Mouse (Mus musculus) forebrain, postnatal 0 days (tissue): ENCODE measurements around the gene Dab2ip. TPM values are rescaled to one million over a fixed set of nuclear protein-coding genes. Genes with fewer than 3 reads are reported as not detected.

ENCODE experiments used
- ATAC-seq: fragments of 200-750 bp; cut with Nextera tagmentation; 2 replicates; pipeline ENCODE4 v1.8.0; 2017; ENCODE audit warnings: mild to moderate bottlenecking, moderate library complexity
- DNase-seq: peaks from one replicate; pipeline ENCODE4 v3.0.0-alpha.2; 2015
- H3K27ac ChIP-seq: fragments of 300-500 bp; sonication (generic); 2 replicates; pipeline ENCODE4 v1.5.1; 2014; ENCODE audit warnings: low read depth, mild to moderate bottlenecking, antibody characterized with exemption, low read length, moderate library complexity, mixed read lengths
- H3K27me3 ChIP-seq: fragments of 300-500 bp; sonication (generic); 2 replicates; pipeline ENCODE4 v1.6.1; 2014; ENCODE audit warnings: mild to moderate bottlenecking, low read length, mixed read lengths; ENCODE audit not compliant: insufficient read depth
- H3K36me3 ChIP-seq: fragments of 300-500 bp; sonication (generic); 2 replicates; pipeline ENCODE4 v1.6.1; 2014; ENCODE audit warnings: mild to moderate bottlenecking, moderate library complexity; ENCODE audit not compliant: insufficient read depth
- H3K4me1 ChIP-seq: fragments of 300-500 bp; sonication (generic); 2 replicates; pipeline ENCODE4 v1.6.1; 2014; ENCODE audit warnings: antibody characterized with exemption; ENCODE audit not compliant: insufficient read depth
- H3K4me2 ChIP-seq: fragments of 300-500 bp; sonication (generic); 2 replicates; pipeline ENCODE4 v1.6.1; 2014; ENCODE audit warnings: low read depth, mild to moderate bottlenecking, moderate library complexity
- H3K4me3 ChIP-seq: fragments of 300-500 bp; sonication (generic); 2 replicates; pipeline ENCODE4 v1.5.1; 2014; ENCODE audit warnings: low read depth, low read length, mixed read lengths
- H3K9ac ChIP-seq: fragments of 300-500 bp; sonication (generic); 2 replicates; pipeline ENCODE4 v1.6.1; 2014; ENCODE audit warnings: mild to moderate bottlenecking
- H3K9me3 ChIP-seq: fragments of 300-500 bp; sonication (generic); 2 replicates; pipeline ENCODE4 v1.6.1; 2016; ENCODE audit warnings: low read length
- CTCF ChIP-seq: sonication (generic); IDR thresholded peaks from 2 replicates; pipeline ENCODE4 v1.5.1; 2016; ENCODE audit warnings: antibody characterized with exemption, control low read depth, low read depth
- whole genome bisulfite sequencing: fragments of 180-500 bp; shearing (Covaris S2); extraction: QIAGEN DNeasy Blood & Tissue Kit; methylation state at CpG from one replicate; pipeline ENCODE4 v1.1.7; 2014; 5-methylcytosine and 5-hydroxymethylcytosine counted together
- polyA plus RNA-seq: library from polyadenylated mRNA; unstranded; fragments of >200 nt; fragmentation: Nextera tagmentation; extraction: Ambion mirVana; gene quantifications from 2 replicates; pipeline ENCODE4 v1.2.1, GENCODE M21; 2015
- total RNA-seq: library from RNA; depleted of rRNA; stranded (reverse); fragments of >200 nt; gene quantifications from 2 replicates; pipeline ENCODE4 v1.2.3, GENCODE M21; 2014

The Dab2ip gene
- total and polyA plus RNA-seq, 2 experiments from 2014 or later = 65.4 to 119 TPM

GRCm38 (mm10) chr2:35627298-35627898 lies 69.3 kb downstream of the Dab2ip start:
- DNase-seq (no peak), ATAC-seq (peak; percentile 13; the same call in 1 of the 2 replicates)
- Histone ChIP-seq H3K9ac (no peak overlapping the region), H3K4me2 (no peak overlapping the region), H3K27me3 (no peaks in the 10 kb centered on the region), H3K9me3 (no peaks in the 10 kb centered on the region), H3K4me3 (no peak overlapping the region), H3K4me1 (peaks cover 12% of the 10 kb centered on the region; the same call in 1 of the 2 replicates), H3K36me3 (no peaks in the 10 kb centered on the region), H3K27ac (peak overlapping the region; percentile 29; the same call in 1 of the 2 replicates)
- TF ChIP-seq CTCF = no peak
- 47% methylated on average over 11 of the region's 11 CpGs for WGBS

- H3K4me2 ChIP-seq = no peak overlapping the region
- no peak overlapping the region for H3K9ac ChIP-seq
- WGBS = 35% methylated on average over 7 of the region's 7 CpGs
- no peaks in the 10 kb centered on the region for H3K27me3 ChIP-seq
- no peak for DNase-seq
- no peak for TF ChIP-seq CTCF
- peak; percentile 5; the same call in 1 of the 2 replicates for ATAC-seq
- no peak overlapping the region for H3K4me3 ChIP-seq
- H3K36me3 ChIP-seq = no peaks in the 10 kb centered on the region
- no peaks in the 10 kb centered on the region for H3K9me3 ChIP-seq
- peaks cover 12% of the 10 kb centered on the region; the same call in 1 of the 2 replicates for H3K4me1 ChIP-seq
- no peak overlapping the region for H3K27ac ChIP-seq
These were observed 70.0 kb downstream of the Dab2ip start for GRCm38 (mm10) chr2:35628052-35628451.

- Histone ChIP-seq H3K4me2 (no peak overlapping the region), H3K9ac (no peak overlapping the region), H3K9me3 (no peaks in the 10 kb centered on the region), H3K27ac (no peak overlapping the region), H3K36me3 (no peaks in the 10 kb centered on the region), H3K27me3 (no peaks in the 10 kb centered on the region), H3K4me3 (no peak overlapping the region), H3K4me1 (peaks cover 12% of the 10 kb centered on the region; the same call in 1 of the 2 replicates)
- ATAC-seq = 0 out of 2 replicates have a peak, but pooled peaks have one; percentile 23
- 79% methylated on average over 4 of the region's 4 CpGs for WGBS
- no peak for DNase-seq
- no peak for TF ChIP-seq CTCF
These were observed 70.6 kb downstream of the Dab2ip start for GRCm38 (mm10) chr2:35628656-35629055.

- peaks cover 12% of the 10 kb centered on the region; the same call in 1 of the 2 replicates for H3K4me1 ChIP-seq
- H3K9ac ChIP-seq = no peak overlapping the region
- no peak overlapping the region for H3K4me3 ChIP-seq
- H3K36me3 ChIP-seq = no peaks in the 10 kb centered on the region
- H3K27me3 ChIP-seq = no peaks in the 10 kb centered on the region
- H3K27ac ChIP-seq = no peak overlapping the region
- no peak for DNase-seq
- ATAC-seq = no peak
- 91% methylated on average over 5 of the region's 8 CpGs for WGBS
- H3K4me2 ChIP-seq = no peak overlapping the region
- no peaks in the 10 kb centered on the region for H3K9me3 ChIP-seq
- no peak for TF ChIP-seq CTCF
These were observed 71.1 kb downstream of the Dab2ip start for GRCm38 (mm10) chr2:35629126-35629525.

- Histone ChIP-seq H3K4me1 (peaks cover 5% of the 10 kb centered on the region), H3K36me3 (no peaks in the 10 kb centered on the region), H3K9ac (no peak overlapping the region), H3K4me2 (no peak overlapping the region), H3K9me3 (no peaks in the 10 kb centered on the region), H3K27me3 (no peaks in the 10 kb centered on the region), H3K27ac (no peak overlapping the region), H3K4me3 (no peak overlapping the region)
- 90% methylated on average over 4 of the region's 4 CpGs for WGBS
- DNase-seq (no peak), ATAC-seq (no peak)
- no peak; the same call in 1 of the 2 replicates for TF ChIP-seq CTCF
These were observed 75.3 kb downstream of the Dab2ip start for GRCm38 (mm10) chr2:35633392-35633791.

- DNase-seq (no peak), ATAC-seq (no peak)
- H3K4me3 ChIP-seq = no peak overlapping the region
- no peak overlapping the region for H3K9ac ChIP-seq
- no peak overlapping the region for H3K27ac ChIP-seq
- no peaks in the 10 kb centered on the region for H3K9me3 ChIP-seq
- TF ChIP-seq CTCF = no peak
- H3K27me3 ChIP-seq = no peaks in the 10 kb centered on the region
- H3K36me3 ChIP-seq = no peaks in the 10 kb centered on the region
- no peak overlapping the region for H3K4me2 ChIP-seq
- 85% methylated on average over 4 of the region's 4 CpGs for WGBS
- H3K4me1 ChIP-seq = peaks cover 8% of the 10 kb centered on the region
These were observed 76.9 kb downstream of the Dab2ip start for GRCm38 (mm10) chr2:35634963-35635362.

GRCm38 (mm10) chr2:35635541-35635940 lies 77.5 kb downstream of the Dab2ip start:
- no peaks in the 10 kb centered on the region for H3K9me3 ChIP-seq
- H3K4me2 ChIP-seq = no peak overlapping the region
- no peak overlapping the region for H3K9ac ChIP-seq
- H3K4me3 ChIP-seq = no peak overlapping the region
- DNase-seq = no peak
- peaks cover 8% of the 10 kb centered on the region for H3K4me1 ChIP-seq
- WGBS = 74% methylated on average over 4 of the region's 4 CpGs
- no peaks in the 10 kb centered on the region for H3K36me3 ChIP-seq
- no peak for ATAC-seq
- no peaks in the 10 kb centered on the region for H3K27me3 ChIP-seq
- H3K27ac ChIP-seq = no peak overlapping the region
- no peak for TF ChIP-seq CTCF
